Mouse (Mus musculus): ENCODE results near the gene Tom1l2. TPM values are rescaled to one million over a fixed set of nuclear protein-coding genes. Genes with fewer than 3 reads are reported as not detected.

Gene Tom1l2
- polyA plus RNA-seq (2017; shearing (Covaris generic)) = 35.9 TPM

DNA sequence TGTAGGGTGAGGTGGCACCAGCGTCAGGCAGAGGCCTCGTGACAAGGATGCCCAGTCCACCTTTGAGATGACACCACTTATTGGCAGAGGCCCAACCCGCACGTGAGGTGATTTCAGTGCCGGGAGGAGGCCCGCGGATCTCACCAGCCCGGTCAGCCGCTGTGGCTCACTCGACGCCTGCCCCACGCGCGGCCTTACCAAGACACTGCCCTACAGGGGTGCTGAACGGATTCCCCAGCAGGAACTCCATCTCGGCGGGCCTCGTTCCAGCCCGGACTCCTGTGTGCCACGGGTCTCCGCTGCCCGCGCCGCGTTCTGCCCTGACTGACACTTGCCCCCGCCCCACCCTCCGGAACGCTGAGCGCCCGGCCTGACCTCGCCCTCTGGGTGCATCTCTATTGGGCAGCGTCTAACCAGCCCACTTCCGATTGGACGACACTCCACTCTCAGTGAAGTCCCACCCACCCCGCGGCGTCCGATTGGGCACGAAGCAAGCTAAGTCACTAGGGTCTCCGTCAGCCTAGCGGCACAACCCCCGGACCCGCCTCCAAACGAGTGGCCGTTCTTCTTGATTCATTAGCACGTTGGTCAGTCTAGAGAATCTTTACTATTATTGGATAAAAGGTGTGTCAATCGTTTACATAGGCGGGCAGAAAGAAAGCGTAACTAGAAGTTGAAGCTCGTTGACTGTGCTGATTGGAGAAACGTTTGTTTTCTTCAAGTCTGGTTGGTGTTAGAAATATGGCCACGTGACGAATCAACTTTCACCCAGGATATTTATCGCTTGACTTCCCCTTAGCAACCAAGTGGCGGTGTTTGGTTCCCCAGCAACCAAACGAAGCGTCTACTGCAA is at the start of gene Tom1l2, which contains the start of gene Drc3:
Tom1l2 (minus strand) TSS at position 347 of the 853 bp plus-strand sequence.
Drc3 (plus strand) TSS at position 771 of the 853 bp plus-strand sequence.

DNA sequence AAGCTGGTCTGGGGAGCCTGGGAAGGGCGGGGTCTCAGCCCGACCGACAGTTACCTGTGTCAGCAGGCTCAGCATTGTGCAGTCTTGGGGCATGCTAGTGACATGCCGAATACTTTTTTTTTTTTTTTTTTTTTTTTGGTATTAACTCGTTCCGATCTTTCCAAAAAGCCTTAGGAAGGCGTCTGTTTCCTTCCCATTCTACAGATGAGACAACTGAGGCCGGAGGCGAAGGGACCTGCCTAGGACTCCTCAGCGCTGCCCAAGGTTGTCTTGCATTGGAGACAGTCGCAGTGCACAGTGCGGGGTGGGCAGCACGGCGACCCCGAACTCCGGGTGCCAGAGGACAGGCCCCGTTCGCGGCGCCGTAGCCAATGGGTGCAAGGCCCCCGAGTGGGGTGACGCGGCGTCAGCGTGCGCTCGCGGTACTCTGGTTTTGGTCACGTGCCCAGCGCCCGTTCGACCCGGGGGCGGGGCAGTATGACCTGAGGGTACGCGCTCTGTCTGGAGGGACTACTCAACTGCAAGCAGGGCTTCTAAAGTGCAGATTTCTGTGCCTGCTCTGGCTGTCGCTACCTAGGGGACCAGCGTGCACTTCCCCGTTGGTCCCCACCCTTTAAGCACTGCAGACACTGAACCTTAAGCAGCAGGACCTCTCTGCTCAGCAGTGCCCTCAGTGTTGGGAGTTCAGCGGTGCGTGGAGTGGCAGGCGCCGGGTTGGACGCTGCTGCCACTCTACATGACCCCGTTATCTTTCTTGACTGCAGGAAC is 130.1 kb downstream of the Tom1l2 start, which contains the start of gene Srebf1:
Srebf1 (minus strand) TSS at position 113 of the 768 bp plus-strand sequence.

Other genes starting within 250 kb of the Tom1l2 start
- gene Rai1, start 247.9 kb downstream of the Tom1l2 start, polyA plus RNA-seq (2017; shearing (Covaris generic)) = 24.3 TPM
- gene Srebf1, start 130.3 kb downstream of the Tom1l2 start, polyA plus RNA-seq (2017; shearing (Covaris generic)) = 55.7 TPM
- 2.0 TPM for gene Drc3, start 424 bp upstream of the Tom1l2 start, polyA plus RNA-seq (2017; shearing (Covaris generic))
- 33.1 TPM for gene Gid4, start 64.2 kb upstream of the Tom1l2 start, polyA plus RNA-seq (2017; shearing (Covaris generic))
- gene Atpaf2, start 65.6 kb upstream of the Tom1l2 start, polyA plus RNA-seq (2017; shearing (Covaris generic)) = 34.6 TPM
- 41.8 TPM for gene Drg2, start 101.7 kb upstream of the Tom1l2 start, polyA plus RNA-seq (2017; shearing (Covaris generic))
- not detected for gene Myo15, start 116.4 kb upstream of the Tom1l2 start, polyA plus RNA-seq (2017; shearing (Covaris generic))
- gene Alkbh5, start 183.5 kb upstream of the Tom1l2 start, polyA plus RNA-seq (2017; shearing (Covaris generic)) = 51.4 TPM